Mouse (Mus musculus): Measurements from ENCODE around the gene Mgl2. TPM values are rescaled to one million over a fixed set of nuclear protein-coding genes. Genes with fewer than 3 reads are reported as not detected.
"Not testable (repeated sequence)": the region's sequence is repeated elsewhere in the genome, so short reads cannot be mapped to it uniquely, and the experiment has no call there.

Gene Mgl2
- polyA plus RNA-seq, 1 experiment from 2014 or later = 0.95 TPM

GRCm38 (mm10) chr11:70135001-70135400, 4.9 kb downstream of the Mgl2 start:
- not testable (repeated sequence) for H3K9me3 ChIP-seq; H3K27ac ChIP-seq; H3K36me3 ChIP-seq; H3K4me2 ChIP-seq; H3K4me3 ChIP-seq; H3K27me3 ChIP-seq; ATAC-seq (ENCODE audit: low FRiP score); H3K9ac ChIP-seq; H3K4me1 ChIP-seq (replicated peaks)
- 77% methylated on average over 3 of the region's 3 CpGs for WGBS

- not testable (repeated sequence) for H3K4me2 ChIP-seq; H3K36me3 ChIP-seq; H3K9ac ChIP-seq; H3K27me3 ChIP-seq; ATAC-seq (ENCODE audit: low FRiP score); H3K4me1 ChIP-seq (replicated peaks); H3K4me3 ChIP-seq; H3K27ac ChIP-seq; H3K9me3 ChIP-seq
- 91% methylated on average over 8 of the region's 8 CpGs for WGBS
Observed at GRCm38 (mm10) chr11:70135925-70136324, 5.8 kb downstream of the Mgl2 start.

GRCm38 (mm10) chr11:70139171-70139570, 9.0 kb downstream of the Mgl2 start:
- Histone ChIP-seq H3K36me3 (no peaks in the 10 kb centered on the region), H3K27ac (no peak overlapping the region), H3K9ac (no peak overlapping the region), H3K4me3 (no peak overlapping the region), H3K4me1 (replicated peaks) (no peaks in the 10 kb centered on the region), H3K27me3 (no peaks in the 10 kb centered on the region), H3K4me2 (no peak overlapping the region), H3K9me3 (no peaks in the 10 kb centered on the region)
- WGBS = 87% methylated on average over 10 of the region's 10 CpGs
- ATAC-seq (ENCODE audit: low FRiP score) = no peak

- ATAC-seq (ENCODE audit: low FRiP score) = no peak
- Histone ChIP-seq H3K27ac (no peak overlapping the region), H3K4me2 (no peak overlapping the region), H3K36me3 (no peaks in the 10 kb centered on the region), H3K4me1 (replicated peaks) (no peaks in the 10 kb centered on the region), H3K4me3 (no peak overlapping the region), H3K27me3 (no peaks in the 10 kb centered on the region), H3K9ac (no peak overlapping the region), H3K9me3 (no peaks in the 10 kb centered on the region)
- WGBS = 62% methylated on average over 3 of the region's 3 CpGs
Observed at GRCm38 (mm10) chr11:70151072-70151471, 20.9 kb downstream of the Mgl2 start.

- no CpG with 5 or more reads among the region's 5 CpGs for WGBS
- not testable (repeated sequence) for H3K9ac ChIP-seq; H3K36me3 ChIP-seq; H3K4me2 ChIP-seq; H3K4me1 ChIP-seq (replicated peaks); ATAC-seq (ENCODE audit: low FRiP score); H3K4me3 ChIP-seq; H3K27me3 ChIP-seq; H3K9me3 ChIP-seq; H3K27ac ChIP-seq
Observed at GRCm38 (mm10) chr11:70155897-70156296, 25.8 kb downstream of the Mgl2 start, which contains the start of gene Clec10a. Gene Clec10a, plus strand, starts transcription at chr11:70156197.

GRCm38 (mm10) chr11:70162336-70162735, 32.2 kb downstream of the Mgl2 start:
- no peak overlapping the region for H3K4me2 ChIP-seq
- ATAC-seq (ENCODE audit: low FRiP score) = no peak
- WGBS = 76% methylated on average over 3 of the region's 3 CpGs
- no peaks in the 10 kb centered on the region for H3K4me1 ChIP-seq (replicated peaks)
- H3K9ac ChIP-seq = no peak overlapping the region
- no peak overlapping the region for H3K4me3 ChIP-seq
- H3K27me3 ChIP-seq = no peaks in the 10 kb centered on the region
- no peaks in the 10 kb centered on the region for H3K9me3 ChIP-seq
- H3K27ac ChIP-seq = no peak overlapping the region
- H3K36me3 ChIP-seq = no peaks in the 10 kb centered on the region

GRCm38 (mm10) chr11:70165972-70166921, 36.1 kb downstream of the Mgl2 start:
- Histone ChIP-seq H3K4me3 (no peak overlapping the region), H3K27me3 (no peaks in the 10 kb centered on the region), H3K9ac (no peak overlapping the region), H3K4me2 (no peak overlapping the region), H3K27ac (no peak overlapping the region), H3K36me3 (no peaks in the 10 kb centered on the region), H3K4me1 (replicated peaks) (no peaks in the 10 kb centered on the region), H3K9me3 (no peaks in the 10 kb centered on the region)
- no peak for ATAC-seq (ENCODE audit: low FRiP score)
- 74% methylated on average over 16 of the region's 16 CpGs for WGBS

GRCm38 (mm10) chr11:70168136-70168535, 38.0 kb downstream of the Mgl2 start:
- 77% methylated on average over 7 of the region's 7 CpGs for WGBS
- H3K4me1 ChIP-seq (replicated peaks) = no peaks in the 10 kb centered on the region
- no peak for ATAC-seq (ENCODE audit: low FRiP score)
- no peak overlapping the region for H3K9ac ChIP-seq
- no peaks in the 10 kb centered on the region for H3K27me3 ChIP-seq
- H3K4me3 ChIP-seq = no peak overlapping the region
- no peak overlapping the region for H3K4me2 ChIP-seq
- no peak overlapping the region for H3K27ac ChIP-seq
- H3K9me3 ChIP-seq = no peaks in the 10 kb centered on the region
- H3K36me3 ChIP-seq = no peaks in the 10 kb centered on the region

- not testable (repeated sequence) for H3K27me3 ChIP-seq; H3K9me3 ChIP-seq; H3K4me1 ChIP-seq (replicated peaks); H3K9ac ChIP-seq; H3K4me2 ChIP-seq; H3K4me3 ChIP-seq; ATAC-seq (ENCODE audit: low FRiP score); H3K27ac ChIP-seq; H3K36me3 ChIP-seq
- WGBS = 93% methylated on average over 7 of the region's 7 CpGs
Observed at GRCm38 (mm10) chr11:70169471-70169870, 39.3 kb downstream of the Mgl2 start.

- ATAC-seq (ENCODE audit: low FRiP score) = no peak
Observed at GRCm38 (mm10) chr11:70170291-70170690, 40.2 kb downstream of the Mgl2 start.

GRCm38 (mm10) chr11:70171181-70171580, 41.1 kb downstream of the Mgl2 start:
- ATAC-seq (ENCODE audit: low FRiP score) = no peak
- no peak overlapping the region for H3K4me2 ChIP-seq
- H3K27ac ChIP-seq = no peak overlapping the region

More at GRCm38 (mm10) chr11:70170291-70170690, 40.2 kb downstream of the Mgl2 start:
- no peaks in the 10 kb centered on the region for H3K4me1 ChIP-seq (replicated peaks)
- 83% methylated on average over 7 of the region's 7 CpGs for WGBS
- no peaks in the 10 kb centered on the region for H3K9me3 ChIP-seq
- no peak overlapping the region for H3K27ac ChIP-seq
- H3K36me3 ChIP-seq = no peaks in the 10 kb centered on the region
- no peak overlapping the region for H3K9ac ChIP-seq
- no peaks in the 10 kb centered on the region for H3K27me3 ChIP-seq
- H3K4me2 ChIP-seq = no peak overlapping the region
- H3K4me3 ChIP-seq = no peak overlapping the region

GRCm38 (mm10) chr11:70171847-70172246, 41.7 kb downstream of the Mgl2 start:
- 54% methylated on average over 3 of the region's 3 CpGs for WGBS
- Histone ChIP-seq H3K36me3 (no peaks in the 10 kb centered on the region), H3K4me3 (no peak overlapping the region), H3K9me3 (no peaks in the 10 kb centered on the region; the same call in 1 of the 2 replicates), H3K27ac (no peak overlapping the region), H3K4me2 (no peak overlapping the region), H3K4me1 (replicated peaks) (no peaks in the 10 kb centered on the region), H3K27me3 (no peaks in the 10 kb centered on the region), H3K9ac (no peak overlapping the region)
- ATAC-seq (ENCODE audit: low FRiP score) = no peak

More at GRCm38 (mm10) chr11:70171181-70171580, 41.1 kb downstream of the Mgl2 start:
- no peaks in the 10 kb centered on the region for H3K36me3 ChIP-seq
- H3K9ac ChIP-seq = no peak overlapping the region
- H3K9me3 ChIP-seq = no peaks in the 10 kb centered on the region; the same call in 1 of the 2 replicates
- H3K4me1 ChIP-seq (replicated peaks) = no peaks in the 10 kb centered on the region
- 82% methylated on average over 7 of the region's 7 CpGs for WGBS
- no peak overlapping the region for H3K4me3 ChIP-seq
- H3K27me3 ChIP-seq = no peaks in the 10 kb centered on the region

GRCm38 (mm10) chr11:70172298-70172697, 42.2 kb downstream of the Mgl2 start:
- H3K36me3 ChIP-seq = no peaks in the 10 kb centered on the region
- H3K9ac ChIP-seq = no peak overlapping the region
- no peak for ATAC-seq (ENCODE audit: low FRiP score)
- H3K27ac ChIP-seq = no peak overlapping the region
- no peaks in the 10 kb centered on the region for H3K4me1 ChIP-seq (replicated peaks)
- H3K4me2 ChIP-seq = no peak overlapping the region
- no peaks in the 10 kb centered on the region; the same call in 1 of the 2 replicates for H3K9me3 ChIP-seq
- WGBS = 58% methylated on average over 5 of the region's 5 CpGs
- no peaks in the 10 kb centered on the region for H3K27me3 ChIP-seq
- H3K4me3 ChIP-seq = no peak overlapping the region

All from hindbrain, embryonic 13.5 days (tissue).